Mouse (Mus musculus): Measurements from ENCODE around the gene Cradd. TPM values are rescaled to one million over a fixed set of nuclear protein-coding genes. Genes with fewer than 3 reads are reported as not detected.

Gene Cradd
- polyA plus RNA-seq, 1 experiment from 2014 or later: 10.4 TPM

DNA sequence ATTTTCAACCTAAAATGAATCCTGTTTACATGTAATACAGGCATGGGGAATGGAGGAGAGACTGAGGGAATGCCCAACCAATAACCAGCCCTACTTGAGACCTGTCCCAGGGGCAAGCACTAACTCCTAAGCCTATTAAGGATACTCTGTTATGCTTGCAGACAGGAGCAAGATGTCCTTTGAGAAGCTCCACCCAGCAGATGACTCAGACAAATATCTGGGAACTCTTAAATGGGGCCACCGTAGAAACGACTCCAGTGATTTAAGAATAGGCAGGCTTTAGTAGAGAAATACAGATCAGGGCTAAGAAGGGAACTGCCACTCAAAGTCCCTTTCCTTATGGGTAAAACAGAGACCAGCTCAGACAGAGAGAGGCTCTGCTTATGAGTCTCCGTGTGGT is 182.9 kb downstream of the Cradd start:
- Histone ChIP-seq H3K27ac (replicated peaks; ENCODE audit: low read depth, low read length) (no peak overlapping the region), H3K9ac (ENCODE audit: low read depth, low read length) (no peak overlapping the region), H3K9me3 (ENCODE audit: control insufficient read depth, low read length) (no peaks in the 10 kb centered on the region), H3K4me3 (ENCODE audit: low read depth, low read length) (no peak overlapping the region), H3K27me3 (replicated peaks; ENCODE audit: control insufficient read depth, insufficient read depth, low read length) (no peaks in the 10 kb centered on the region), H3K4me1 (ENCODE audit: control insufficient read depth, insufficient read depth, low read length) (peaks cover 38% of the 10 kb centered on the region), H3K4me2 (ENCODE audit: low read depth, low read length) (no peak overlapping the region), H3K36me3 (ENCODE audit: control insufficient read depth, insufficient read depth, low read length) (no peaks in the 10 kb centered on the region)
- WGBS: 68% methylated on average over 3 of the region's 3 CpGs
- no peak for DNase-seq (ENCODE audit: low spot score)
- ATAC-seq (ENCODE audit: low read depth): no peak

GRCm38 (mm10) chr10:95140191-95140590 is 183.7 kb downstream of the Cradd start:
- H3K27me3 ChIP-seq (replicated peaks; ENCODE audit: control insufficient read depth, insufficient read depth, low read length): no peaks in the 10 kb centered on the region
- no peaks in the 10 kb centered on the region for H3K9me3 ChIP-seq (ENCODE audit: control insufficient read depth, low read length)
- no peak for DNase-seq (ENCODE audit: low spot score)
- H3K4me2 ChIP-seq (ENCODE audit: low read depth, low read length): no peak overlapping the region
- ATAC-seq (ENCODE audit: low read depth): no peak
- H3K4me1 ChIP-seq (ENCODE audit: control insufficient read depth, insufficient read depth, low read length): peaks cover 30% of the 10 kb centered on the region
- H3K4me3 ChIP-seq (ENCODE audit: low read depth, low read length): no peak overlapping the region
- no peak overlapping the region for H3K9ac ChIP-seq (ENCODE audit: low read depth, low read length)
- no peak overlapping the region for H3K27ac ChIP-seq (replicated peaks; ENCODE audit: low read depth, low read length)
- H3K36me3 ChIP-seq (ENCODE audit: control insufficient read depth, insufficient read depth, low read length): no peaks in the 10 kb centered on the region

GRCm38 (mm10) chr10:95139645-95140044 is 184.3 kb downstream of the Cradd start:
- Histone ChIP-seq H3K27ac (replicated peaks; ENCODE audit: low read depth, low read length) (no peak overlapping the region), H3K36me3 (ENCODE audit: control insufficient read depth, insufficient read depth, low read length) (no peaks in the 10 kb centered on the region), H3K9me3 (ENCODE audit: control insufficient read depth, low read length) (no peaks in the 10 kb centered on the region), H3K4me3 (ENCODE audit: low read depth, low read length) (no peak overlapping the region), H3K4me2 (ENCODE audit: low read depth, low read length) (no peak overlapping the region), H3K9ac (ENCODE audit: low read depth, low read length) (no peak overlapping the region), H3K4me1 (ENCODE audit: control insufficient read depth, insufficient read depth, low read length) (peaks cover 24% of the 10 kb centered on the region), H3K27me3 (replicated peaks; ENCODE audit: control insufficient read depth, insufficient read depth, low read length) (no peaks in the 10 kb centered on the region)
- ATAC-seq (ENCODE audit: low read depth): no peak
- no peak for DNase-seq (ENCODE audit: low spot score)
- WGBS: 58% methylated on average over 8 of the region's 8 CpGs

GRCm38 (mm10) chr10:95133057-95133456 is 190.9 kb downstream of the Cradd start:
- H3K4me1 ChIP-seq (ENCODE audit: control insufficient read depth, insufficient read depth, low read length): no peaks in the 10 kb centered on the region
- no peak overlapping the region for H3K4me3 ChIP-seq (ENCODE audit: low read depth, low read length)
- H3K9ac ChIP-seq (ENCODE audit: low read depth, low read length): no peak overlapping the region
- ATAC-seq (ENCODE audit: low read depth): no peak
- DNase-seq (ENCODE audit: low spot score): no peak
- H3K36me3 ChIP-seq (ENCODE audit: control insufficient read depth, insufficient read depth, low read length): no peaks in the 10 kb centered on the region
- H3K27me3 ChIP-seq (replicated peaks; ENCODE audit: control insufficient read depth, insufficient read depth, low read length): no peaks in the 10 kb centered on the region
- H3K4me2 ChIP-seq (ENCODE audit: low read depth, low read length): no peak overlapping the region
- no peak overlapping the region for H3K27ac ChIP-seq (replicated peaks; ENCODE audit: low read depth, low read length)
- H3K9me3 ChIP-seq (ENCODE audit: control insufficient read depth, low read length): no peaks in the 10 kb centered on the region
- 71% methylated on average over 4 of the region's 4 CpGs for WGBS

Other genes with a start within 250 kb of the Cradd start
- 58.2 and 64.0 TPM in 2 replicates for gene Socs2, start 93.0 kb upstream of the Cradd start, polyA plus RNA-seq (2014; fragmentation: Nextera tagmentation; extraction: Ambion mirVana)
- gene Mrpl42, start 177.8 kb upstream of the Cradd start, polyA plus RNA-seq (2014; fragmentation: Nextera tagmentation; extraction: Ambion mirVana): 301 and 321 TPM in 2 replicates
- 282 and 286 TPM in 2 replicates for gene Ube2n, start 191.0 kb upstream of the Cradd start, polyA plus RNA-seq (2014; fragmentation: Nextera tagmentation; extraction: Ambion mirVana)
- gene Nudt4, start 240.0 kb upstream of the Cradd start, polyA plus RNA-seq (2014; fragmentation: Nextera tagmentation; extraction: Ambion mirVana): 106 and 107 TPM in 2 replicates

All from embryonic facial prominence, embryonic 14.5 days (tissue).